Mouse (Mus musculus): Measurements from ENCODE around the gene Zc3h12d.

Gene Zc3h12d

DNA sequence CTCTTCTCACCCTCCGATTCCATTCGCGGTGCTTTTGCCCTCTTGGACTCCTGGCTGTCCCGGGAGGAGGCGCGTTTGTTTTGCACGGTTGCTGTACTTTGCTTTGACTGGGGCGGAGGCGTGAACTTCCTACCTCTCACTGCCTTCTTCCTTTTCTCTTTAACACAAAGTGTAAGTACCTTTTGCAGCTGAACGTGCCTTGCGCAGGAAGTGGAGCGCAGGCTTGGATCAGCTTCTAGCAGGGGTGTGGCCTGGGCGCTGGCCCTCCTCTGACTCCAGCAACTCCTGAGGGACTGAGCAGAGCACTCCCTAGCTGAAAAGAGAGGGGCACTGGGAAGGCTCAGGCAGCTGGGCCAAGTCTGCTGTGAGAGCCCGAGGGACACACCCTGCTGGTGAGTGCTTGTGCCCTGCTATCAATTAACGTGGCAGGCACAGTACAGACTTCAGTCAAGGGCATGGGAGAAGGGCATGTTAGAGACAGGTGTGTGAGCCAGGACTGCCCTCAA is at the start of gene Zc3h12d:
Gene Zc3h12d (plus strand): TSS at position 300 of the 506 bp plus-strand sequence.
- DNase-seq (ENCODE audit: low read depth) = no peak

DNA sequence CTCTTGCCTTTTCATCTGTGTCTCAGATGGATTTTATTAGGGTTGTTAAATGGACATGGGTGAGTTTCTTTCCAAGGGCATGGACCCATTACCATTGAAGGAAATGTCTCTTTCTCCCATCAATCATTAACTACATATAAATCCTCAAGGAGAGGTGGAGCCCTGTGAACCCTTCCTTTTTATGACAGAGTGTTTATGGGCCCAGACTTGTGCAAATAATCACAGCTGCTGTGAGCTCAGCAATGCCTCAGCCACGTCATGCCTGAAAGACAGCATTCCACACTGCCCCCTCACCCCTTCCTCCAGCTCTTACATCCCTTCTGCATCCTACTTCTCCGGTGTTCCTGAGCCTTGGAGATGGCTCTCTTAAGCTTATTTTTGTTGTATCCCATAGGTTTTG is 45.0 kb upstream of the Zc3h12d start:
- DNase-seq (ENCODE audit: low read depth) = no peak

DNA sequence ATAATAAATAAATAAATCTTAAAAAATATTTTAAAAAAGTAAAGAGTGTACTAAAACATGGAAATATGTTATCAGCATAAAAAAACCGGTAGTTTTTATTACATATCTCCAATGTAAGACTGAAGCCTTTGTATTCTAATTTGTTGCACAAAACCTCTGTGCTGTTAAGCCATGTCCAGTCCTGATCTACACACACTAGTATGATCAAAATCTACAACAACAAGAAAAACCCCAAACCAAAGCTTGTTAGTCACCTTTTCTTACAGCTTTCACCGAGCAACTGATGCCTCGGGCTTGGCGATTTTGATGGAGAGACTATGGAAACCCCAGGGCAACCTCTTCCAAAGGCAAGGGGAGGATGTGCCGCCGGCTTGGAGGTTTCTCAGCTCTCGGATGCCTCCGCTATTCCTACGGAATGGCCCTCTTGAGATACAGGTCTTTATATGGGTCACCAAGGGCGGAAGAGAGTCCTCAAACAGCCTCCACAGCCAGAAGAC is 40.0 kb upstream of the Zc3h12d start:
- no peak for DNase-seq (ENCODE audit: low read depth)

DNA sequence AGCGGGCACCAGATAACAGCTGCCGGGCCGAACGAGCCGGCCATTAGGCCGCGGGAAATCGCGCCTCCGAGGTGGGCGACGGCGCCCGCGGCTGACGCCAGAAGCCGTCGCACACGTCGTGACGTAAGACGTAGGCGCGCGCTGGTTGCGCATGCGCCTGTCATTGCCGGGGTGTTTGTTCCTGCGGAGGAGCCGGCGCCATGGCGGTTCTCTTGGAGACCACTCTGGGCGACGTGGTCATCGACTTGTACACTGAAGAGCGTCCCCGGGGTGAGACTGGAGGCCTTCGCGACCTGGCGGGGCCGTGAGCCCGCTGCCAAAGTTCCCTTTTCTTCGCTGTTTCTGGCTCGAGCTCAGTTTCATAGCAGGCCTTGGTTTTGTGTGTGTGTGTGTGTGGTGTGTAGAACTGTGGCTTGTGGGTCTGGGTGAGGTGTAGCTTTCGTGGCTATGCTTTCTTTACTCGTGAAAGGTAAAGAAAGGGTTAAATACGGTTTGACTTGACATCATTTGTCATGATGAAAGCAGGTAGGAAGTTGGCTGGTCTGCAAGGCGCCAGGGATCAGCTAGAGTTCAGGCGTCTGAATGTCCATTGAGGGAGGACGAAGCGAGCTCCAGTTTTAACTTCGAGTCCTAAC is 39.4 kb upstream of the Zc3h12d start, which contains the start of the genes Ginm1 and Ppil4:
Gene Ginm1 (minus strand): TSS at position 74 of the 635 bp plus-strand sequence.
Gene Ppil4 (plus strand): TSS at position 141 of the 635 bp plus-strand sequence.
- peak; percentile 85 for DNase-seq (ENCODE audit: low read depth)

DNA sequence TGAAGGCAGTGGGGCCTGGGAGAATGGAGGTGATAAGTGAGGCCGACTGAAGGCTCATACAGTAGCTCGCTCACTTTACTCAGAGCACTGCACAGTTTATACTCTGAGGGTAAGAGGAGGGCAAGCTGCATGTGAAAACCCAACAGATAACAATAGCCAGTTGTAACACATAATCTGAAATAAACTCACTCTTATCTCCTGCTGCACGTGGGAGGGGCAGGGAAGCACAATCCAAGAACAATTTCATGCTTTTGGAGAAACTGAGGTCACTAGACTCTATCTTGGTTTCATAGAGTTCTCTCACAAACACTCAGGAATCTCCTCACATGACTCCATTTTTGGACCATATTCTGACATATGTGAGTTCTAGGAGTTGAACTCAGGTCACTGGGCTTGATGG is 31.0 kb upstream of the Zc3h12d start:
- DNase-seq (ENCODE audit: low read depth) = no peak

DNA sequence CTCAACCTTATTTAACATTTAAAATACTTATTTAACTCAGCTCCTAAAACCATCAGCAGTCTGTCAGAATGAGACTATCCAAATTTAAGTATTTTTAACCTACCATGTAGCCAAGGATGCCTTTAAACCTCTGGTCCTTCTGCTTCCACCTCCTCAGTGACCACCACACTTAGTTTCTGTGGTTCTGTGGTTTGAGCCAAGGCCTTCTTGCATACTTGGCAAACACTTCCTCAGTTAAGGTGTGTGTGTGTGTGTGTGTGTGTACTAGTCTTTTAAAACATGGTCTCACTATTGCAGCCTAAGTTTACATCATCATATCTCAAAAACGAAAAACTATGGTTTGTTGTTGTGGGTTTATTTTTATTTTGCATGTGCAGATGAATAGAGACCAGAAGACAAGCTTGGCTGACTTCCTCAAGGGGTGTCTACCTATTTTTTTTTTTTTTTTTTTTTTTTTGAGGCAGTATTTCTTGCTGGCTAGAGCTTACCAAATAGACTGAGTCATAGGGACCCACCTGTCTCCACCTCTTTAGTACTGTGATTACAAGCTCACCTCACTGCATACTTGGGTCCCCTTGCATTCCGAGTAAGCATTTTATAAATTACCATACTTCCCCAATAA is 29.6 kb upstream of the Zc3h12d start:
- no peak for DNase-seq (ENCODE audit: low read depth)

DNA sequence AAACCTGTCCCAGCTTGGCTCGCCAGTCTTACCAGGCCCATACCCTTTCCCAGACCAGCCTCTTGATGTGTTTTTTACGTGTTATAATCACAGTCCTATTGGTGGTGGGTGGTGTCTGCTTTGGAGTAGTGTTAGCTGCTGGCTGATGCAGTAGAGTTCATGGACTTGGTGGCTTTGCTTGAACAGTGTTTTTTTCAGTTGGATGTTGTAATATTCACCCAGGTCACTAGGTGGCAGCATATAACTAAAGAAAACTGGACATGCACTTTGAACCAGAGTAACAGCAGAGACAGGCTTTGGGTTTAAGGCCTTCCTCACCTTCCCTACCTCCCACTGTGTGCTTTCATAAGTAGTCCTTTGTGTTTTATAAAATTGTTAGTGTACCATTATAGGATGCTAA is 22.3 kb upstream of the Zc3h12d start:
- peak; percentile 68 for DNase-seq (ENCODE audit: low read depth)

DNA sequence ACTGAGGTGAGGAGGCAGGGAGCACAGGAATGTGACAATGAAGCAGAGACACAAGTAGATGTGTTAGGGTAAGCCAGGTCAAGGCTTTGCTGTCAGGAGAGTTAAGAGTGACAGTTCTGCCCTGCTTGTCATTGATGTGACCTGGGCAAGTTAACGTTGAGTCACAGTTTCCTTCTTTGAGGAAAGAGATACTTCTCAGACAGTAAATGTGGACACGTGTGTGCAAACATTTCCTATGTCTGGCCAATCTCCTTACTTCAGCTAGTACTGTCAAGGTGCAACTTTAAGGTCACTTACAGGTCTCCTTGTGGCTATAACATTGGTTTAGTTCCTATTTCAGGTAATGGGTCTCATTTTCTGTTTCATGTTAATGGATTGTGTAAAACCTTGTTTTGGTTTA is 15.8 kb upstream of the Zc3h12d start:
- no peak for DNase-seq (ENCODE audit: low read depth)

DNA sequence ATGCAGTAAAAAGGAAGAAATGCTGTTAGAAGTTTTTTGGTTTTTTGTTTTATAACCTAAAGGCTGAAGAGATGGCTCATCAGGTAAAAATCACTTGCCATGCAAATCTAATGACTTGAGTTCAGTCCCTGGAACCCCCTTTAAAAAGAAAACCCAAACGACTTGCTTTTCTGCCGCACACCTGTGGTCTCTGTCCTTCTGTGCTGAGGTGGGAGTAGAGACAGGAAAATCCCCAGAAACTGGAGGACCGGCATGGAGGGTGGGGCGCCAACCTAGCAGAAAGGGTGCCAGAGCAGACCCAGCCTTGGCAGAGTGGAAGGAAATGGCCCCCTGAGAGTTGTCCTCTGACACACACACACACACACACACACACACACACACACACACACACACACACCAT is 13.6 kb upstream of the Zc3h12d start:
- DNase-seq (ENCODE audit: low read depth) = no peak

DNA sequence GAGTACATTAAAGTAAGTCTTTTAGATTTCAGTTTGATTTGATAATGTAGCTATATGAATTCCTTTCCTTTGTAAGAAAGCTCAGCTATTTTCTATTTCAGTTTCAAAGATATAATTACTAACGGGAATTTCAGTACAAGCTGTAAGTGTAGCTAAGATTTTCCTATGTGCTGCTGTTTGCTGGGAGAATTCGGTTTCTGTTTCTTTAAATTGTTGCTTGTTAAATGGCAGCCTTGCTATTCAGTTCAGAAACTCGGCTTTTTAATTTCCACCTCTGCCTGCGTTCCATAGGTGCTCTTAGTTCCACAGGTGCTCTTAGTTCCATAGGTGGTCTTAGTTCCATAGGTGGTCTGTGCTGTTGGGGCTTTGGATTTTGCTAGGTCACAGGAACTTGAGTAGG is 13.1 kb upstream of the Zc3h12d start:
- no peak for DNase-seq (ENCODE audit: low read depth)

DNA sequence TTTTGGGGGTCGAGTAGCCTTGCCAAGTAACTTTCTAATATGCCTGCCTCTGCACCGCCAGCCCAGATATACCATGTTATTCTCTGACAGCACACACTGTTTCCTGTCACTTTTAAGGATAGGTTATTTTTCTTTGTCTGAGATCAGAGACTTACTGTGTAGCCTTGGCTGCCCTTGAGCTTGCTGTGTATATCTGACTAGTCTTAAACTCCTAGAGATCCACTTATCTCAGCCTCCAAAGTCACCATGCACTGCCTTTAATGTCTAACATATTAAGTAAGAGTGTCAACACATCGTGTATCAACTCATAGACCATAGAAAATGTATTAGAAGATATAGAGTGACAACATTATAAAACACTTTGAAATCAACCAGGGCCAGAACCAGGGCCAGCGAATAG is 12.7 kb upstream of the Zc3h12d start:
- DNase-seq (ENCODE audit: low read depth) = no peak

DNA sequence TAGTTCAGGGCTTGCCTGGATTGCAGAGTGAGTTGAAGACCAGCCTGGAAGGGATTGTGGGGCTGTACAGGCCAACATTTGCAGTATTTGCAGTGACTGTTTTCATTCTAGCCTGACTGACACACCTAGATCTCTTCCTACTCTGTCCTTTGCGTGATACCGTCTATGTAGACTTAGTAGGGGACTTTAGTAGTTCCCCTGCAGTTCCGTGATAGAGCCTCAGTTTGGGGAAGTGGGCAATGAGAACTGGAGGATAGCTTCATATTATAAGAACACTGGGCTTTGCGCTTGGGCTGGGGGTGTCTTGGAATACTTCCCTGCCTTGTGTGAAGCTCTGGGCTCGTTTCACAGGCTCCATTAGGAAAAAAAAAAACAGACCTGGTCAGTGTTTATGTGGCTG is 12.1 kb upstream of the Zc3h12d start:
- no peak for DNase-seq (ENCODE audit: low read depth)

DNA sequence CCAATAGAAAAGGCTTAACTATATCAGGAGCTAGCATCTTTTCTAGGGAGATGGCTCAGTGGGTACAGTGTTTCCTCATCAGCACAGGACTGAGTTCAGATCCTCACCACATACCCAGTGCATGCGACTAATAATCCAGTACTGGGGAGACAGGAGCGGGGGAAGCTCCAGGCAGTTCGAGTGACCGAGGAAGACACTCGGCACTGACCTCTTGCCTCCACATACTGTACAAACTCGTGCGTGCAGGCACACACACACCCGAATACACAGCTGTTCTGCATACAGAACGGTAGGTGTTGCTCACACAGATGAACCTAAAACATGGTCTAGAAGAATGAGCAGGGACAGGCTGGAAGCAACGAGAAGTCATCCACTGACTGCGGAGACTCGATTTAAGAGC is 10.3 kb upstream of the Zc3h12d start:
- no peak for DNase-seq (ENCODE audit: low read depth)

DNA sequence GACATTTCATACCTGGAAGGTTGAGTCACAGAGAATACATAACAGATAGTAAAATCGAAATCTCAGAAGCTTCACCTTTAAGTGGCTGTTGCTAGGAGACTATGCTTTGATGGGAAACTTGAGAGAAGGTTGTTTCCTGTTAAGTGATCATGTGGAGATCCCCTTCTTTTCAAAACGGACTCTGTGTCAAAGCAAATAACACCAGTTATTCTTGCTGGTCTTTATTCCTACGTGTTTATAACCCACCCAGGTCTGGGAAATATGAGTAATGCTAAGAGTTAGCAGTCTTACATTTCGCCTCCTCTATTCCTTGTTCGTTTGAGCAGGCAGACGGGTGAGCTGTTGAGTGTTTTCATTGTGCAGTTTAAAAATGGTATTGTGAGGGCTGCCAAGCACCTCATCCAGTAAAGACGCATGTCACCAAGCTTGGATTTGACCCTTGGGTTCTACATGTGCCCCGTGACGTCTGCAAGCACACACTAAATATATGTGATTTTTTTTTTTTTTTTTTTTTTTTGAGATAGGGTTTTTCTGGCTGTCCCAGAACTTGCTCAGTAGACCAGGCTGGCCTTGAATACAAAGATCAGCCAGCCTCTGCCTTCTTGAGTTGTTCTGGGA is 7.5 kb upstream of the Zc3h12d start:
- no peak for DNase-seq (ENCODE audit: low read depth)

DNA sequence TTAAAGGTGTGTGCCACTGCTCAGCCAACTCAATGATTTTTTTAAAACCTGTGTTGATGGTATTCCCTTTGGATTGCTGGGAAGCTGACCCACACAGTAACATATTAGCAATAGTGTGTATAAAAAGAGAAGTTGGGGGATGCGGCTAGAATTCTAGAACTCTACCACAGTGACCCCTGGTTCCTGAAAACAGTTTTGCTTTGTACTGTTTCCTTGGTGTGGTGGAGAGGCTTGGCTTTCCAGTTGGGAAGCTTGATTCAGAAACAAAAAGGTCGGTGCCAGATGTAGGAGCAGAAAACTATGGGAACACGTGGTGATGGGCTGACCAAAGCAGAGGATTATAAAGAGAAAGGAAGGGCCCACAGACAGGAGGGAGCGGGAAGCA is 7.0 kb upstream of the Zc3h12d start:
- no peak for DNase-seq (ENCODE audit: low read depth)

DNA sequence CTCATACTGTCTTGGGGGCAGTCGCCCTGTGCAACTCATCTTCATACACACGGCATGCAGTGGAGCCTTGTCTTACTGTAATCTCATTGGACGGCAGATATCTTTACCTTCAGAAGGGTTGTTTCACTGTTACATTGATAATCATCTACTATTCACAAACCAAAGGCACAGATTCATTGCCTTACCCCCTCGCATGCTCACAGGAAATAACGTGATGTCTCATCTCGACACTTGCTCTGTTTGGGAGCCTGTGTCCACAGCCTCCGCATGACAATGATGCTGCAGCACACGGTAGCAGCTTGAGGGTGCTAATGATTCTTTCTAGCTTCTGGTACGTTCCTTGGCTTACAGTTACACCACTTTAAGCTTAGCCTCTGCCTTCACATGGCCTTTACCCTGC is 6.2 kb upstream of the Zc3h12d start:
- no peak for DNase-seq (ENCODE audit: low read depth)

DNA sequence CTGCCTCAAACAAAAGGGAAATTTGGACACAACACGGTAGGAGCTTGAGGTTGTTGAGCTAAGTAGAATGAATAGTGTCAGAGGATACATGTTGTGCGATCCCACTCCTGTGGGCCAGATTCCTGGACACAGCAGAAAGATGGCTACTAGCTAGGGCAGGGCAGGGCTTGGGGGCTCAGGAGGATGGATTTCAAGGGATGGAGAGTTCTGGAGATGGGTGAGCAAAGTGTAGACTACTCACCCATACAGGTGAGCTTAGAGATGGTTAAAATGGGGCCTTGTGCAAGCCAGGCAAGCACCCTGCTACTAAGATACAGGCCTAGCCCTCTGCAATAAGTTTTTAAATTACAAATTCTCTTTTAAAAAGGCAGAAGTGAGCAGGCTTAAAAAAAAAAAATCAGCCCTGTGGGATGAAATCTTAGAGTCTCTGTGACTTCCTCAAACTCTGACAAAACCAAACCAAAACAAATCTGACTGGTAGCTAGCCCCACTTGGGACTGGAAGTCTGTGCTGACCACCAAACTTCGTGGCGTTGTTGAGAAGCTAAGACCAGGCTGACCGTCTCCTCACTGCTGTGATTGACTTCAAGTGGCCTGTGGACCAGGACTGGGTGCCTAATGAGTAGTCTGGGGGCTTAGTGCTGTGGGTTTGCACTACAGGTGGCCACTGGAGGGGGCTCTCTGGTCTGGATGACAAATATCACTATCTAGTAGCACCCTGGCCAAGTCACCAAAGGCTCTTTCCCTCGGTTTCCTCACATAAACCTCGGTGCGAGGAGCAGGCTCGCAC is 1.3 kb downstream of the Zc3h12d start:
- DNase-seq (ENCODE audit: low read depth) = no peak

DNA sequence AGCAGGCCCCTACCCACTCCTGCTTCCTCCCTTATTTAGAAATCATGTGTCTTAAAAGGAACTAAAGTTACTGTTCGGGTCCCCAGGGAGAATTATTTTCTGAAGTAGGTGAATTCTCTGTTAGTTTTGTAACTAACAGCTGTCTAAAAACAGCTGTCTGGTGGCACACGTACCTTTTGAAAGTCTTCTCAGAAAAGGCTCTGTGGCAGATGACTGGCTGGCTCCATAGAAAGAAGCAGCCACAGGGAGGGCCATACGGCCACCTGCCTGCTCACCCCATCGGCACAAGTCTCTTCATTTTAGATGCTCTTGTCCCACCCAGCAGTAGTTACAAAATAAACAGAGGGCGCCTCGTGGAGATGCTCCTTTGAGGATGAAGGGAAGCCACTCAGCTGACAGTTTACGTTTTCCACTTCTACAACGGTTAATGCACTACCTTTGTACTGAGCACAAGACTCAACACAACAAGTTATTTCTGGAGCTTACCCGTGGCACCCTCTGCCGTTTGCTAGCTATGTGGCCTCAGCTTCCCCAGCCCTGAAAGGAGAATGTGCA is 2.5 kb downstream of the Zc3h12d start:
- no peak for DNase-seq (ENCODE audit: low read depth)

DNA sequence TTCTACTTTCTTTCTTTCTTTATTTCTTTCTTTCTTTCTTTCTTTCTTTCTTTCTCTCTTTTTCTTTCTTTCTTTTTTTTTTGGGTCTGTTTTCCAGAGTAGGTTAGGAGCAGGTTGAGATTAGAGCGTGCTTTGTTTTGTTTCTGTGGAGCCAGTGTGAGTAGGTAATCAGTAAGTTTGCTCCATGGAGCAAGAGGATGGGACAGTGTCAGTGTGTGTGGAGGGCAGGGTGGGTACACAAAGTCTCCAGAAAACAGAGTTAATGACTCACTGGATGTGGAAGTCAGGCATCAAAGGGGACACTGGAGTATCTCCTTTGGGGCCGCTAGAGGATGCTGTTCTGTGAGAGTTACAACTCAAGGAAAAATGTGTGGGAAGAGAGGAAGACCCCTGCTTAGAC is 4.6 kb downstream of the Zc3h12d start:
- no peak for DNase-seq (ENCODE audit: low read depth)

DNA sequence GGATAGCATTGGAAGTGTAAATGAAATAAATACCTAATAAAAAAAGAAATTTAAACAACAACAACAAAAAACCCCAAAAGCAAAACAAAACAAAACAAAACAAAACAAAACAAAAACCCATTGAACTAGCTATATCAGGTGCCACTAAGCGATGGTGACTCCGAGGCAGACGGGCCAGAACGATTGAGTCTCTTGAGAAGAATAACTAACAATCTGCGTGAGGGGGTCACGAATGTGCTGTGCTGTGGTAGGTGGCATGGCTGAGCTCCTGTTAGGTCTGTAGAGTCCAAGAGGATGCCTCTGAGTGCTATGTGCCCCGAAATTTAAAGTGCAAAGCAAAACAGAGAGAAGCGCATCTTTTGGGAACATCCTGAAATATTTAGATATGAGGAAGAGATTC is 5.2 kb downstream of the Zc3h12d start:
- DNase-seq (ENCODE audit: low read depth) = no peak

DNA sequence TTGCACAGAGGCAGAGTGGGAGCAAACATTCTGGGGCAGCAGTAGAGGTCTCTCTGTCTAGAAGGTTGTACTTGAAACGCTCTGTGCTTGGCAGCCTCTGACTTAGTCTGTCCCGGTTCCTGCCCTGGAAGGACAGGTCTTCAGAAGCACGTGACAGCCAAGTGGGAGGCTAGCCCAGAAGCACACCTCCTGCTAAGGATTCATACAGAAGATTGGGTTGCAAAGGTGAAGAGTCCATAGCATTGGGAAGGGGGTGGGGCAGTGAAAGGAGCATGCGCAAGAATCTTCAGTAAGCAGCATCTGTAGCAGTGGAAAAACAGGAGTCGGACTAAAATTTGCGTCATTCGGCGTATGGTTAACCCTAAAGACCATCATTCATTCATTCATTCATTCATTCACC is 5.8 kb downstream of the Zc3h12d start:
- no peak for DNase-seq (ENCODE audit: low read depth)

DNA sequence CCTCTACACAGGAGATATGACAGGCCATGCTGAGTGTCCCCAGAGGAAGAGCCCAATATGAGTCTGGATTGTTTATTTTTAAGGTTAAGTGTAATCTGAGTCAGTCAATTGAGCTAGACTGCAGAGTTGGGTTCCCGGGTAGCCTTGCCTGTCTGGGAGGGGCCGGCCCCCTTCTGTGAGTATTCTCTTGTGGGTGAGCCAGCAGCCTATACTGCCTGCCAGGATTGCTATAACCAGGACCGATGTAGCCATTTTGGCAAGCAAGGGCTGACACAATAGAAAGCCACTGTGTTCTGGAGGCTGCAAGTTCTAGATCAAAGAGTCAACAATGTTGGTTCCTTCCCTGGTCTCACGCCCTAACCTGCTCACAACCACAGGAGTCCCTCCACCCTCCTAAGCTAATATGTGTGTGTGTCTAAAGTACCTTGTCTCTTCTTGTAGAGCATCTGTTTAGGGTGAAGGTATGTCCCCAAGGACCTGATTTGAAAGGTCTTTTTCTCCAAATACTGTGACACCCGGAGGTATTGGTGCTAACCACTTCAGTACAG is 6.7 kb downstream of the Zc3h12d start:
- DNase-seq (ENCODE audit: low read depth) = no peak

All from c-Kit-positive CD71-negative TER-119-negative erythroid progenitor cells, embryonic 14.5 days (primary cell).